Mouse (Mus musculus): Measurements from ENCODE around the gene Klb. TPM values are rescaled to one million over a fixed set of nuclear protein-coding genes. Genes with fewer than 3 reads are reported as not detected.

Gene Klb
- polyA plus RNA-seq, 1 experiment from 2014 or later: 0.09 TPM

GRCm38 (mm10) chr5:65419136-65419535 lies 71.0 kb downstream of the Klb start:
- Histone ChIP-seq H3K4me2 (ENCODE audit: low read depth, severe bottlenecking) (no peak overlapping the region), H3K9ac (ENCODE audit: low read length) (no peak overlapping the region), H3K4me1 (ENCODE audit: control insufficient read depth, insufficient read depth, low read length) (peaks cover 6% of the 10 kb centered on the region), H3K4me3 (ENCODE audit: low read depth, low read length) (no peak overlapping the region), H3K27ac (replicated peaks; ENCODE audit: low read depth, low read length) (no peak overlapping the region), H3K9me3 (ENCODE audit: control insufficient read depth, low read length) (no peaks in the 10 kb centered on the region), H3K36me3 (ENCODE audit: control insufficient read depth, insufficient read depth, low read length) (peaks cover 13% of the 10 kb centered on the region), H3K27me3 (ENCODE audit: control insufficient read depth, insufficient read depth, low read length) (no peaks in the 10 kb centered on the region)
- DNase-seq (ENCODE audit: low spot score) (no peak), ATAC-seq (ENCODE audit: insufficient number of reproducible peaks, low FRiP score, low TSS enrichment, low read depth) (no peak)
- WGBS: 86% methylated on average over 10 of the region's 10 CpGs

GRCm38 (mm10) chr5:65420822-65421221 lies 72.7 kb downstream of the Klb start:
- ATAC-seq (ENCODE audit: insufficient number of reproducible peaks, low FRiP score, low TSS enrichment, low read depth) (no peak), DNase-seq (ENCODE audit: low spot score) (no peak)
- Histone ChIP-seq H3K4me3 (ENCODE audit: low read depth, low read length) (no peak overlapping the region), H3K27me3 (ENCODE audit: control insufficient read depth, insufficient read depth, low read length) (no peaks in the 10 kb centered on the region), H3K27ac (replicated peaks; ENCODE audit: low read depth, low read length) (no peak overlapping the region), H3K4me2 (ENCODE audit: low read depth, severe bottlenecking) (no peak overlapping the region), H3K4me1 (ENCODE audit: control insufficient read depth, insufficient read depth, low read length) (peaks cover 5% of the 10 kb centered on the region), H3K36me3 (ENCODE audit: control insufficient read depth, insufficient read depth, low read length) (peaks cover 13% of the 10 kb centered on the region), H3K9ac (ENCODE audit: low read length) (no peak overlapping the region), H3K9me3 (ENCODE audit: control insufficient read depth, low read length) (no peaks in the 10 kb centered on the region)
- 47% methylated on average over 6 of the region's 6 CpGs for WGBS

- ATAC-seq (ENCODE audit: insufficient number of reproducible peaks, low FRiP score, low TSS enrichment, low read depth): no peak
- H3K27ac ChIP-seq (replicated peaks; ENCODE audit: low read depth, low read length): no peak overlapping the region
- H3K36me3 ChIP-seq (ENCODE audit: control insufficient read depth, insufficient read depth, low read length): peaks cover 8% of the 10 kb centered on the region
Observed at GRCm38 (mm10) chr5:65422803-65423202, 74.7 kb downstream of the Klb start.

GRCm38 (mm10) chr5:65424215-65424614 lies 76.1 kb downstream of the Klb start:
- Histone ChIP-seq H3K36me3 (ENCODE audit: control insufficient read depth, insufficient read depth, low read length) (peaks cover 8% of the 10 kb centered on the region; the same call in 1 of the 2 replicates), H3K27ac (replicated peaks; ENCODE audit: low read depth, low read length) (no peak overlapping the region), H3K4me2 (ENCODE audit: low read depth, severe bottlenecking) (no peak overlapping the region), H3K4me1 (ENCODE audit: control insufficient read depth, insufficient read depth, low read length) (no peaks in the 10 kb centered on the region), H3K9ac (ENCODE audit: low read length) (no peak overlapping the region), H3K9me3 (ENCODE audit: control insufficient read depth, low read length) (no peaks in the 10 kb centered on the region), H3K27me3 (ENCODE audit: control insufficient read depth, insufficient read depth, low read length) (no peaks in the 10 kb centered on the region), H3K4me3 (ENCODE audit: low read depth, low read length) (no peak overlapping the region)
- no peak for DNase-seq (ENCODE audit: low spot score)
- WGBS: 90% methylated on average over 6 of the region's 6 CpGs
- ATAC-seq (ENCODE audit: insufficient number of reproducible peaks, low FRiP score, low TSS enrichment, low read depth): no peak

More at GRCm38 (mm10) chr5:65422803-65423202, 74.7 kb downstream of the Klb start:
- Histone ChIP-seq H3K4me3 (ENCODE audit: low read depth, low read length) (no peak overlapping the region), H3K9me3 (ENCODE audit: control insufficient read depth, low read length) (no peaks in the 10 kb centered on the region), H3K9ac (ENCODE audit: low read length) (no peak overlapping the region), H3K4me2 (ENCODE audit: low read depth, severe bottlenecking) (no peak overlapping the region), H3K27me3 (ENCODE audit: control insufficient read depth, insufficient read depth, low read length) (no peaks in the 10 kb centered on the region), H3K4me1 (ENCODE audit: control insufficient read depth, insufficient read depth, low read length) (no peaks in the 10 kb centered on the region)
- WGBS: 94% methylated on average over 8 of the region's 8 CpGs
- no peak for DNase-seq (ENCODE audit: low spot score)

- no peak overlapping the region for H3K4me3 ChIP-seq (ENCODE audit: low read depth, low read length)
Observed at GRCm38 (mm10) chr5:65425251-65425650, 77.1 kb downstream of the Klb start.

GRCm38 (mm10) chr5:65428321-65428720 lies 80.2 kb downstream of the Klb start:
- Histone ChIP-seq H3K4me1 (ENCODE audit: control insufficient read depth, insufficient read depth, low read length) (no peaks in the 10 kb centered on the region), H3K36me3 (ENCODE audit: control insufficient read depth, insufficient read depth, low read length) (peaks cover 2% of the 10 kb centered on the region; the same call in 1 of the 2 replicates), H3K9me3 (ENCODE audit: control insufficient read depth, low read length) (no peaks in the 10 kb centered on the region), H3K27me3 (ENCODE audit: control insufficient read depth, insufficient read depth, low read length) (no peaks in the 10 kb centered on the region), H3K9ac (ENCODE audit: low read length) (no peak overlapping the region), H3K27ac (replicated peaks; ENCODE audit: low read depth, low read length) (no peak overlapping the region), H3K4me3 (ENCODE audit: low read depth, low read length) (no peak overlapping the region), H3K4me2 (ENCODE audit: low read depth, severe bottlenecking) (no peak overlapping the region)
- 54% methylated on average over 4 of the region's 4 CpGs for WGBS
- DNase-seq (ENCODE audit: low spot score): no peak
- no peak for ATAC-seq (ENCODE audit: insufficient number of reproducible peaks, low FRiP score, low TSS enrichment, low read depth)

More at GRCm38 (mm10) chr5:65425251-65425650, 77.1 kb downstream of the Klb start:
- no peak overlapping the region for H3K4me2 ChIP-seq (ENCODE audit: low read depth, severe bottlenecking)
- no peaks in the 10 kb centered on the region for H3K9me3 ChIP-seq (ENCODE audit: control insufficient read depth, low read length)
- 88% methylated on average over 5 of the region's 5 CpGs for WGBS
- DNase-seq (ENCODE audit: low spot score) (no peak), ATAC-seq (ENCODE audit: insufficient number of reproducible peaks, low FRiP score, low TSS enrichment, low read depth) (no peak)
- H3K36me3 ChIP-seq (ENCODE audit: control insufficient read depth, insufficient read depth, low read length): peaks cover 8% of the 10 kb centered on the region; the same call in 1 of the 2 replicates
- H3K27me3 ChIP-seq (ENCODE audit: control insufficient read depth, insufficient read depth, low read length): no peaks in the 10 kb centered on the region
- no peak overlapping the region for H3K27ac ChIP-seq (replicated peaks; ENCODE audit: low read depth, low read length)
- H3K4me1 ChIP-seq (ENCODE audit: control insufficient read depth, insufficient read depth, low read length): no peaks in the 10 kb centered on the region
- no peak overlapping the region for H3K9ac ChIP-seq (ENCODE audit: low read length)

GRCm38 (mm10) chr5:65429441-65429840 lies 81.3 kb downstream of the Klb start:
- DNase-seq (ENCODE audit: low spot score): no peak

More at GRCm38 (mm10) chr5:65429441-65429840, 81.3 kb downstream of the Klb start:
- Histone ChIP-seq H3K9me3 (ENCODE audit: control insufficient read depth, low read length) (no peaks in the 10 kb centered on the region), H3K36me3 (ENCODE audit: control insufficient read depth, insufficient read depth, low read length) (no peaks in the 10 kb centered on the region), H3K4me3 (ENCODE audit: low read depth, low read length) (no peak overlapping the region), H3K27me3 (ENCODE audit: control insufficient read depth, insufficient read depth, low read length) (no peaks in the 10 kb centered on the region), H3K27ac (replicated peaks; ENCODE audit: low read depth, low read length) (no peak overlapping the region), H3K9ac (ENCODE audit: low read length) (no peak overlapping the region), H3K4me1 (ENCODE audit: control insufficient read depth, insufficient read depth, low read length) (0 out of 2 replicates have a peak, but pooled peaks cover 2% of the 10 kb centered on the region), H3K4me2 (ENCODE audit: low read depth, severe bottlenecking) (no peak overlapping the region)
- no peak for ATAC-seq (ENCODE audit: insufficient number of reproducible peaks, low FRiP score, low TSS enrichment, low read depth)
- 87% methylated on average over 5 of the region's 5 CpGs for WGBS

Other genes starting within 250 kb of the Klb start
- 15.5 and 16.1 TPM in 2 replicates for gene Klhl5, start 240.8 kb upstream of the Klb start, polyA plus RNA-seq (2014; fragmentation: Nextera tagmentation; extraction: Ambion mirVana)
- 12.5 and 15.8 TPM in 2 replicates for gene Wdr19, start 148.6 kb upstream of the Klb start, polyA plus RNA-seq (2014; fragmentation: Nextera tagmentation; extraction: Ambion mirVana)
- gene Rfc1, start 12.6 kb upstream of the Klb start, polyA plus RNA-seq (2014; fragmentation: Nextera tagmentation; extraction: Ambion mirVana): 114 and 122 TPM in 2 replicates
- gene Rpl9, start 43.1 kb downstream of the Klb start, polyA plus RNA-seq (2014; fragmentation: Nextera tagmentation; extraction: Ambion mirVana): 1,100 and 1,120 TPM in 2 replicates
- gene Lias, start 43.2 kb downstream of the Klb start, polyA plus RNA-seq (2014; fragmentation: Nextera tagmentation; extraction: Ambion mirVana): 71.2 and 72.9 TPM in 2 replicates
- 100 and 104 TPM in 2 replicates for gene Ugdh, start 87.6 kb downstream of the Klb start, polyA plus RNA-seq (2014; fragmentation: Nextera tagmentation; extraction: Ambion mirVana)
- gene Gm43552, start 144.5 kb downstream of the Klb start, polyA plus RNA-seq (2014; fragmentation: Nextera tagmentation; extraction: Ambion mirVana): not detected in 2 replicates
- 75.6 and 80.5 TPM in 2 replicates for gene Smim14, start 188.9 kb downstream of the Klb start, polyA plus RNA-seq (2014; fragmentation: Nextera tagmentation; extraction: Ambion mirVana)
- gene Ube2k, start 188.9 kb downstream of the Klb start, polyA plus RNA-seq (2014; fragmentation: Nextera tagmentation; extraction: Ambion mirVana): 167 and 172 TPM in 2 replicates

Measured in limb, embryonic 11.5 days (tissue).